Mouse (Mus musculus) lung, adult 2 months (tissue): ENCODE results near the gene Metrn.

Experiments
- CTCF ChIP-seq: fragments of 200-500 bp; IDR thresholded peaks from 2 replicates; pipeline ENCODE4 v1.5.1; 2011; ENCODE audit warnings: mild to moderate bottlenecking, low read length, control low read depth; ENCODE audit not compliant: insufficient read depth
- POLR2A ChIP-seq: fragments of 200-500 bp; IDR thresholded peaks from 2 replicates; pipeline ENCODE4 v1.6.1; 2011; ENCODE audit warnings: low read depth, mild to moderate bottlenecking, control low read depth, low read length, borderline replicate concordance; ENCODE audit errors: extremely low read depth

GRCm38 (mm10) chr17:25786781-25787504, 10.0 kb downstream of the Metrn start:
- TF ChIP-seq POLR2A (no peak), CTCF (no peak)
